Mouse (Mus musculus) liver, adult 2 months (tissue): Measurements from ENCODE around the gene Clcc1.

Source experiments
- CTCF ChIP-seq: fragments of 200-500 bp; IDR thresholded peaks from 2 replicates; pipeline ENCODE4 v1.5.1; 2011; ENCODE audit warnings: low read depth, low read length, control low read depth
- POLR2A ChIP-seq: fragments of 200-500 bp; IDR thresholded peaks from 2 replicates; pipeline ENCODE4 v1.6.1; 2011; ENCODE audit warnings: low read length, control low read depth; ENCODE audit not compliant: insufficient read depth; ENCODE audit errors: extremely low read depth

DNA sequence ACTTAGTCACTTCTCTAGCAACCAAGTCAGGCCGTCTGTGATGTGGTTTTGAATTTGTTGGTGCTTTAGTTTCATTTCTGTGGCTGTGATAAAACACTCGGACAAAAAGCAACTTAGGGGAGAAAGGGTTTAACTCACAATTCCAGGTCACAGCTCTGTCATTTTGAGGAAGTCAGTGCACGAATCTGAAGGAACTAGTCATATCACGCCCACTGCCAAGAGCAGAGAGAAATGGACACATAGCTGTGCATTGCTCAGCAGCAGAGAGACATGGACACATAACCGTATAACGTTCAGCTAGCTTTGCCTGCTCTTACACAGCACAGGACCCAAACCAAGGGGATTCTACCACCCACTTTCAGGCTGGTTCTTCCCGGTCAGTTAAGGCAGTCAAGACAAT is 72.7 kb downstream of the Clcc1 start:
- TF ChIP-seq CTCF (no peak), POLR2A (no peak)
